Mouse (Mus musculus): ENCODE data around the gene Coq3.

Coq3 gene

DNA sequence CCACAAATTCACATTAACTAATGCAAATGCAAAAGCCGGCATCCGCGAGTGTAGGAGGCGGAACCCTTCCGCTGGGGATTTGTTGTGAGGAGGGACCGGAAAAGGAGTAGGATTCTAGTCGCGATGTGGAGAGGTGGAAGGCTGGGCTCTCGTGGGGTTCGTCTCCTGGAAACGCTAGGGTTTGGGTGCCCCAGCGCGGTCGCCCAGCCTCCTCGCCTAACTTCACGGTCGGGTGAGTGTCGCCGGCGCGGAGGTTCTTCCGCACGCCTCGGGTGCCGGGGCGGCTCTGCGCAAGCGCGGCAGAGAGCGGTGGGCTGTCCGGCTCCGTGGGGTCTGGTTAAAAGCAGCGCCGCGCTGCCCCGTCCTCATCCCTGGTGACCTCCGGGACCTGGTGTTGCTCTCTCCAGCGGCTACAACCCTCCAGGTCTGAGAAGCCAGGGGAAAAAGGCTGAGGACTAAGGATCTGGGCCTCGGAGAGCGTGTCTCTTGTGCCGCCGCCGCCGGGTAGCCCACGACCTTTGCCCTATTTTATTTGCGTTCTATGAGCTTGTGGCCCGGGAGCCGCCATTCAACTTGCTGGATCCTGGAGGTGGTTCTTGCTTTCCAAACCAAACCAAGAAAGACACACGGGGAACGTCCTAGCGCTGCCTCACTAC, at the start of gene Coq3:
Gene Coq3 (plus strand): TSS at position 109 of the 656 bp plus-strand sequence.
- in situ Hi-C loops (cut with MboI; ENCODE audit: low pct_unique_long_range_greater_than_20kb in 1 of 2, low sequenced_read_pairs in 2 of 2, unreplicated experiment in 1 of 2): no loop called here

- in situ Hi-C loops (cut with MboI; ENCODE audit: low pct_unique_long_range_greater_than_20kb in 1 of 2, low sequenced_read_pairs in 2 of 2, unreplicated experiment in 1 of 2): no loop called here
Observed at GRCm38 (mm10) chr4:21832844-21833243, 46.6 kb upstream of the Coq3 start.

DNA sequence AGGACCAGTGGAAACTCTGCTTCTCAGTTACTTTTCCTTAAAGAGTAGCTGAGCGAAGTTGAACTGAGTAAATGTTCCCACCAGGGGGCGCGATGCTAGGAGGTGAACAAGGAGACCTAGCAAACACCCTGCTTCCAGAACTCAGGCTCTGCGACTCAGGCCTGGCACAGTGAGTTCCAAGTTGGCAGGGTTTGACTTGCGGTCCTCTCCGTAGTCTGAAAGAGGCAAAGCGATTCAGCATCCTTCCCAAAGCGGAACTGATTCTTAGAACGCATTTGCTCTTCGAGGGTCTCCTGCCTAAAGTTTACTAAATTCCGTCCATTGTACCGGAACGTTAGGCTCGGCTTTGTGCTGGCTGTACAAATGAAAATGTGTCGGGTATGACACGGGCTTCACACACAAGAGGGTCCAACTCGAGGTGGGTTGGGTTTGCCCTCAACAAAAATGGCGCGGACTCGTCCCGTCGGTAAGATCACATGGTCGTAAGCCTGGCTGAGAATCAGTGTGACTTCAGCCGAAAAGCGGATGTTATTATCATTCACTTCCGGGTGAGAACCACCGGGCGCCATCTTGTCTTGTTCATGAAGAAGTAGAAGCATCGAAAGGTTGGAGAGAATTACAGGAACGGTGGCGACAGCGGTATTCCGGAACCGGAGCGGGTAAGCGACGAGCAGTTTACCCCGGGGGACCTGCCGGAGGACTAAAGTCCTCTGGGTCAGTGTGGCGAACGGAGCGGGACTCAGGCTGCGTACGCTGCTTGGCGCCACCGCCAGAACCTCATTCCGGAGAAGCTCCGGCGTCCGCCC, 31.8 kb upstream of the Coq3 start, which contains the start of gene Pnisr:
Gene Pnisr (plus strand): TSS at position 103 of the 806 bp plus-strand sequence.
- in situ Hi-C loops (cut with MboI; ENCODE audit: low pct_unique_long_range_greater_than_20kb in 1 of 2, low sequenced_read_pairs in 2 of 2, unreplicated experiment in 1 of 2): no loop called here

GRCm38 (mm10) chr4:21848287-21848630, 31.2 kb upstream of the Coq3 start:
- in situ Hi-C loops (cut with MboI; ENCODE audit: low pct_unique_long_range_greater_than_20kb in 1 of 2, low sequenced_read_pairs in 2 of 2, unreplicated experiment in 1 of 2): no loop called here

GRCm38 (mm10) chr4:21857481-21857880, 22.0 kb upstream of the Coq3 start:
- in situ Hi-C loops (cut with MboI; ENCODE audit: low pct_unique_long_range_greater_than_20kb in 1 of 2, low sequenced_read_pairs in 2 of 2, unreplicated experiment in 1 of 2): no loop called here

GRCm38 (mm10) chr4:21865226-21865625, 14.2 kb upstream of the Coq3 start:
- in situ Hi-C loops (cut with MboI; ENCODE audit: low pct_unique_long_range_greater_than_20kb in 1 of 2, low sequenced_read_pairs in 2 of 2, unreplicated experiment in 1 of 2): no loop called here

GRCm38 (mm10) chr4:21878776-21879175, 697 bp upstream of the Coq3 start:
- in situ Hi-C loops (cut with MboI; ENCODE audit: low pct_unique_long_range_greater_than_20kb in 1 of 2, low sequenced_read_pairs in 2 of 2, unreplicated experiment in 1 of 2): no loop called here

DNA sequence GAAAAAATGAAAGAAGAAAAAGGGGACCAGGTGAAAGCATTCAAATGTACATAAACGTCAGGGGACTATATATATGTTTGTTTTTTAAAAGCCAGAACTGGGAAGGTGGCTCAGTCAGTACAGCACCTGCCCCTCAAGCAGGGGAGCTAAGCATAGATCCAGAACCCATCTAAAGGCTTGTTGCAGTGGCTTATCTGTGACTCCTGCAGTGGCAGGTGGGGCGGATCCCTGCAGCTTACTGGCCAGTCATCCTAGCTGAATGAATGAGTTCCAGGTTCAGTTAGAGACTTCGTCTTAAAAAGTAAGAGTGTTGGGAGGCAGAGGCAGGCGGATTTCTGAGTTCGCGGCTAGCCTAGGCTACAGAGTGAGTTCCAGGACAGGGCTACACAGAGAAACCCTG, 3.3 kb downstream of the Coq3 start:
- in situ Hi-C loops (cut with MboI; ENCODE audit: low pct_unique_long_range_greater_than_20kb in 1 of 2, low sequenced_read_pairs in 2 of 2, unreplicated experiment in 1 of 2): no loop called here

DNA sequence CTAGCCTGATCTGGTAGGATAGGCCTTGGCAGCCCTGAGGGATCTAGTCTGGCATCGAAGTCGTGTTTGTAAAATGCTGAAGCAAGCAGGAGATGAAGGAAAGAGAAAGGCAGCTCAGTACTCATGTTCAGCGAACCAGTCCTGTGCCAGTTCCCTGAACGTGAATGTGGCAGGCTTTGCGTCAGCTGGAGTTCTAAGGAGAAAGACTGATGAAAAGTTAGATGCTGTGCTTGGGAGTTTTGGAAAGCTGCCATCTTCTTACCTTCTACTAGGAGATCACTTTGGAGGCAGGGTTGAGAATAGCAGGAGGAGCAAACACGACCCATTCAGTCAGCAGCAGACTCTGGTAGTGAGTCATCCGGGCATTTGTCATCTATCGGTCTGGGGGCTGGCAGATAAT, 6.4 kb downstream of the Coq3 start:
- in situ Hi-C loops (cut with MboI; ENCODE audit: low pct_unique_long_range_greater_than_20kb in 1 of 2, low sequenced_read_pairs in 2 of 2, unreplicated experiment in 1 of 2): no loop called here

- in situ Hi-C loops (cut with MboI; ENCODE audit: low pct_unique_long_range_greater_than_20kb in 1 of 2, low sequenced_read_pairs in 2 of 2, unreplicated experiment in 1 of 2): no loop called here
Observed at GRCm38 (mm10) chr4:21930971-21931771, 51.7 kb downstream of the Coq3 start, which contains the start of gene Faxc. Faxc (plus strand) TSS chr4:21931329.

DNA sequence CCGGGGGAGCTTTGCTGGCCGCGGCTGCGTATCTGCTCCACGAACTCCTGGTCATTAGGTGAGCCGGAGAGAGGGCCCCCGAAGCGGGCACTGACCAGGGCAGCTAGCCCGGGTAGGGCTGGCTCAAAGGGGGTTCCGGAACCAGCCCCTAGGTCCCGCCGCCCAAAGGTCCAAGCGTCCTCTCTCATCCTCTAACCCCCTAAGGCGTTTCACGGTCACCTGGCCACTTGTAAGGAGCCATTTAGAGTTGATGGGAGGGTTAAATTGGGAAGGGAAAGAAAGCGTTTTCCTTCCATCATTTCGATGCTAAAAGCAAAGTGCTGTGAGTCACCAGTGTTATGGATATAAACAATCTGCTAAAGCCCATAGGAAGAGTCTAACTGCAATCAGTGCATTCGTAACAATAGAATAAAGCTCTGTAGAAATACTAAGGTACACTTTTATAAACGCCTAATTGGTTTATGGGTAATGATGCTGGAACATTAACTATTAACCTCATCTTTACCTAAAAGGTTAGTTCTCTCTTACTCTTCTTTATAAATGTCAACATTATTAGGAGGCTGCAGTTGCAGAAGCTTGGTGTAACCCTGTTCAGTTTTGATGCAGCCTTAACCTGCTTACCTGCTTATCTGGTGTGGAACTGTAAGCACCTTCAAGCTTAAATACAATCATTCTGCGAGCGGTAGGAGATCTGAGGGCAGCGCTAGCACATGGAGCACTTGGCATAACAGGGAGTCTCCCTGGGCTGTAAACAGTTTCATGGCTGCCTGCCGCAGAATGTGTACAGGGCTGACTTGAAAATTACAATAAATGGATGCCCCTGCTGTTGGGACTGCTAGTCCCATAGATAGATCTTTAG, 52.5 kb downstream of the Coq3 start:
- in situ Hi-C loops (cut with MboI; ENCODE audit: low pct_unique_long_range_greater_than_20kb in 1 of 2, low sequenced_read_pairs in 2 of 2, unreplicated experiment in 1 of 2): no loop called here

- in situ Hi-C loops (cut with MboI; ENCODE audit: low pct_unique_long_range_greater_than_20kb in 1 of 2, low sequenced_read_pairs in 2 of 2, unreplicated experiment in 1 of 2): no loop called here
Observed at GRCm38 (mm10) chr4:21935378-21935777, 55.9 kb downstream of the Coq3 start.

- in situ Hi-C loops (cut with MboI; ENCODE audit: low pct_unique_long_range_greater_than_20kb in 1 of 2, low sequenced_read_pairs in 2 of 2, unreplicated experiment in 1 of 2): no loop called here
Observed at GRCm38 (mm10) chr4:21936424-21936823, 57.0 kb downstream of the Coq3 start.

GRCm38 (mm10) chr4:21937890-21938289, 58.4 kb downstream of the Coq3 start:
- in situ Hi-C loops (cut with MboI; ENCODE audit: low pct_unique_long_range_greater_than_20kb in 1 of 2, low sequenced_read_pairs in 2 of 2, unreplicated experiment in 1 of 2): no loop called here

DNA sequence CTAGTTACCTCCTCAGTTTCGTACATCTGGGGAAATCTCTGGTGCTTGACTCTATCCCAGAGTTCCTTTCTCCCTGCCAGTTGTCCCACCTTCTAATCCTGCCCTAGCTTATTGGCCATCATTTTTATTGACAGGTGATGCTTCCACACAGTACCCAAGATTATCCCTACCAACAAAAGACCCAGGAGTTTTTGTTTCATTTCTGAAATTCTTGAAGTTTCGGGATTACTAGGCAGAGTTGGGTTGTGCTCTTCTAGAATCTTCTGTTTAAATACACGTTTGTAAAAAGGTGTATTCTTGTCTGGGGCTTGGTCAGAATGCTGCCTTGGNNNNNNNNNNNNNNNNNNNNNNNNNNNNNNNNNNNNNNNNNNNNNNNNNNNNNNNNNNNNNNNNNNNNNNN, 65.2 kb downstream of the Coq3 start:
- in situ Hi-C loops (cut with MboI; ENCODE audit: low pct_unique_long_range_greater_than_20kb in 1 of 2, low sequenced_read_pairs in 2 of 2, unreplicated experiment in 1 of 2): no loop called here

DNA sequence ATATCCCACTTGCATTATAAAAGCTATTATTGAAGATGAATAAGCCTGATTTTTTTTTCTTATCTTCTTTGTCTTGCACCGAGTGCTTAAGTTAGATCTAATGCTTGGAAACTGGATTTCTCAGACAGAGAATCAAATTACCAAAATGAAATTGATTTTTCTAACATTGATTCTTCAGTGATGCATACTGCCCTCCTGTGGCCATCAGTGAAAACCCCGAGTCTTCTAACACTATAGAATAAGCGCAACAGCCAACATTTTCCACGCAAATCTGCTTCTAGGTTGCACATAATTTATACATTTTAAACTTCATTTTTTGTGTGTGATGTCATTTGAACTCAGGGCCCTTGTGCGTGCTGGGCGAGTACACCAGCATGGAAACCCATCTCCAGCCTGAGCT, 72.0 kb downstream of the Coq3 start:
- in situ Hi-C loops (cut with MboI; ENCODE audit: low pct_unique_long_range_greater_than_20kb in 1 of 2, low sequenced_read_pairs in 2 of 2, unreplicated experiment in 1 of 2): no loop called here

DNA sequence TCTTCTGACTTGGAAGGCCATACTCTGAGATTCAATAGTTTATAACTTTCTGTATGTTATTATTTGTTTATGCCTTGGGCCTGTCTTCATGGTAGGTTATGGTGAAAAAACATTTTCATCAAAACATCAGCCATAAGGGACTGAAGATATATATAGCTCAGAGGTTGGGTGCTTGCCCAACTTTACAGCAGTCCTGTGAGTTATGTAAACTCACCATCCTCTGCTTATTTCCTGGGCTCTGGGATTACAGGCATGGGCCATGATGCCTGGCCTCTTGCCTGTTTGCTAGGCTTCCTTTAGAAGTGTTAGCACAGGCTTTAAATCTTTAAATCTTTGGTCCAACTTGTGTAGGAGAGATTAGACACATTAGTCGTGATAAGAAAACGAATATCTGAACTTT, 72.8 kb downstream of the Coq3 start:
- in situ Hi-C loops (cut with MboI; ENCODE audit: low pct_unique_long_range_greater_than_20kb in 1 of 2, low sequenced_read_pairs in 2 of 2, unreplicated experiment in 1 of 2): no loop called here

- in situ Hi-C loops (cut with MboI; ENCODE audit: low pct_unique_long_range_greater_than_20kb in 1 of 2, low sequenced_read_pairs in 2 of 2, unreplicated experiment in 1 of 2): no loop called here
Observed at GRCm38 (mm10) chr4:21957570-21958321, 78.3 kb downstream of the Coq3 start.
